Mouse (Mus musculus): ENCODE measurements around the gene Fcrl5. TPM values are rescaled to one million over a fixed set of nuclear protein-coding genes. Genes with fewer than 3 reads are reported as not detected.

The Fcrl5 gene
- polyA plus RNA-seq (2014; fragmentation: Nextera tagmentation; extraction: Ambion mirVana), result not detected in 2 replicates

GRCm38 (mm10) chr3:87435479-87435878, at the start of gene Fcrl5:
Fcrl5 (plus strand) TSS chr3:87435773.
- H3K4me3 ChIP-seq (ENCODE audit: low read depth, low read length), result no peak within 1 kb of the TSS

GRCm38 (mm10) chr3:87390935-87391334, 44.6 kb upstream of the Fcrl5 start:
- ATAC-seq (ENCODE audit: insufficient read depth) (no peak), DNase-seq (peak; percentile 56)

More at GRCm38 (mm10) chr3:87435479-87435878, at the start of gene Fcrl5:
- H3K36me3 ChIP-seq (ENCODE audit: insufficient read depth), result no peaks in the 10 kb centered on the region
- H3K4me2 ChIP-seq, result no peak within 1 kb of the TSS
- DNase-seq, result no peak
- no peaks in the 10 kb centered on the region for H3K9me3 ChIP-seq (ENCODE audit: low read depth, low read length)
- 86% methylated on average over 5 of the region's 5 CpGs for WGBS
- no peaks in the 10 kb centered on the region for H3K27me3 ChIP-seq (ENCODE audit: insufficient read depth, low read length)
- H3K9ac ChIP-seq, result no peak within 1 kb of the TSS
- no peak within 1 kb of the TSS for H3K27ac ChIP-seq (ENCODE audit: low read depth)
- no peak for ATAC-seq (ENCODE audit: insufficient read depth)
- no peak for TF ChIP-seq CTCF (IDR thresholded peaks at IDR 0.05; ENCODE audit: low read depth)
- H3K4me1 ChIP-seq (ENCODE audit: insufficient read depth), result no peaks in the 10 kb centered on the region

GRCm38 (mm10) chr3:87398809-87399208, 36.8 kb upstream of the Fcrl5 start:
- H3K36me3 ChIP-seq (ENCODE audit: insufficient read depth), result no peaks in the 10 kb centered on the region
- H3K9ac ChIP-seq, result no peak overlapping the region
- H3K27me3 ChIP-seq (ENCODE audit: insufficient read depth, low read length), result no peaks in the 10 kb centered on the region
- no peak overlapping the region for H3K27ac ChIP-seq (ENCODE audit: low read depth)
- no peak overlapping the region for H3K4me2 ChIP-seq
- no peaks in the 10 kb centered on the region for H3K4me1 ChIP-seq (ENCODE audit: insufficient read depth)
- no peak overlapping the region for H3K4me3 ChIP-seq (ENCODE audit: low read depth, low read length)
- ATAC-seq (ENCODE audit: insufficient read depth), result no peak
- no peaks in the 10 kb centered on the region for H3K9me3 ChIP-seq (ENCODE audit: low read depth, low read length)
- TF ChIP-seq CTCF (IDR thresholded peaks at IDR 0.05; ENCODE audit: low read depth), result no peak
- WGBS, result 60% methylated on average over 4 of the region's 4 CpGs
- DNase-seq, result no peak

More at GRCm38 (mm10) chr3:87390935-87391334, 44.6 kb upstream of the Fcrl5 start:
- no peak overlapping the region for H3K4me3 ChIP-seq (ENCODE audit: low read depth, low read length)
- no peak overlapping the region for H3K27ac ChIP-seq (ENCODE audit: low read depth)
- H3K27me3 ChIP-seq (ENCODE audit: insufficient read depth, low read length), result no peaks in the 10 kb centered on the region
- no peak for TF ChIP-seq CTCF (IDR thresholded peaks at IDR 0.05; ENCODE audit: low read depth)
- H3K9ac ChIP-seq, result no peak overlapping the region
- 50% methylated on average over 1 of the region's 1 CpGs for WGBS
- no peaks in the 10 kb centered on the region for H3K9me3 ChIP-seq (ENCODE audit: low read depth, low read length)
- no peaks in the 10 kb centered on the region for H3K36me3 ChIP-seq (ENCODE audit: insufficient read depth)
- no peak overlapping the region for H3K4me2 ChIP-seq
- H3K4me1 ChIP-seq (ENCODE audit: insufficient read depth), result no peaks in the 10 kb centered on the region

- ATAC-seq (ENCODE audit: insufficient read depth) (no peak), DNase-seq (no peak)
- H3K4me3 ChIP-seq (ENCODE audit: low read depth, low read length), result no peak overlapping the region
- no peaks in the 10 kb centered on the region for H3K27me3 ChIP-seq (ENCODE audit: insufficient read depth, low read length)
- no peaks in the 10 kb centered on the region for H3K4me1 ChIP-seq (ENCODE audit: insufficient read depth)
- WGBS, result 77% methylated on average over 4 of the region's 4 CpGs
- no peak overlapping the region for H3K27ac ChIP-seq (ENCODE audit: low read depth)
- H3K4me2 ChIP-seq, result no peak overlapping the region
- no peaks in the 10 kb centered on the region for H3K36me3 ChIP-seq (ENCODE audit: insufficient read depth)
- H3K9me3 ChIP-seq (ENCODE audit: low read depth, low read length), result no peaks in the 10 kb centered on the region
- TF ChIP-seq CTCF (IDR thresholded peaks at IDR 0.05; ENCODE audit: low read depth), result no peak
- no peak overlapping the region for H3K9ac ChIP-seq
These were observed 35.7 kb upstream of the Fcrl5 start for GRCm38 (mm10) chr3:87399906-87400305.

GRCm38 (mm10) chr3:87401321-87401720, 34.3 kb upstream of the Fcrl5 start:
- no peak overlapping the region for H3K27ac ChIP-seq (ENCODE audit: low read depth)
- H3K4me1 ChIP-seq (ENCODE audit: insufficient read depth), result no peaks in the 10 kb centered on the region
- no peak overlapping the region for H3K4me2 ChIP-seq
- WGBS, result 56% methylated on average over 5 of the region's 5 CpGs
- TF ChIP-seq CTCF (IDR thresholded peaks at IDR 0.05; ENCODE audit: low read depth), result no peak
- no peak overlapping the region for H3K4me3 ChIP-seq (ENCODE audit: low read depth, low read length)
- no peaks in the 10 kb centered on the region for H3K27me3 ChIP-seq (ENCODE audit: insufficient read depth, low read length)
- no peaks in the 10 kb centered on the region for H3K9me3 ChIP-seq (ENCODE audit: low read depth, low read length)
- H3K9ac ChIP-seq, result no peak overlapping the region
- no peaks in the 10 kb centered on the region for H3K36me3 ChIP-seq (ENCODE audit: insufficient read depth)
- DNase-seq (peak; percentile 25), ATAC-seq (ENCODE audit: insufficient read depth) (no peak)

- DNase-seq, result peak; percentile 50
- Histone ChIP-seq H3K9ac (no peak overlapping the region), H3K4me3 (ENCODE audit: low read depth, low read length) (no peak overlapping the region), H3K27me3 (ENCODE audit: insufficient read depth, low read length) (no peaks in the 10 kb centered on the region), H3K27ac (ENCODE audit: low read depth) (no peak overlapping the region), H3K36me3 (ENCODE audit: insufficient read depth) (no peaks in the 10 kb centered on the region), H3K4me1 (ENCODE audit: insufficient read depth) (no peaks in the 10 kb centered on the region), H3K9me3 (ENCODE audit: low read depth, low read length) (no peaks in the 10 kb centered on the region), H3K4me2 (no peak overlapping the region)
- TF ChIP-seq CTCF (IDR thresholded peaks at IDR 0.05; ENCODE audit: low read depth), result peak; percentile 57
- 16% methylated on average over 4 of the region's 4 CpGs for WGBS
- no peak for ATAC-seq (ENCODE audit: insufficient read depth)
These were observed 27.4 kb upstream of the Fcrl5 start for GRCm38 (mm10) chr3:87408171-87408570.

- Histone ChIP-seq H3K27me3 (ENCODE audit: insufficient read depth, low read length) (no peaks in the 10 kb centered on the region), H3K9me3 (ENCODE audit: low read depth, low read length) (no peaks in the 10 kb centered on the region), H3K27ac (ENCODE audit: low read depth) (no peak overlapping the region), H3K4me3 (ENCODE audit: low read depth, low read length) (no peak overlapping the region), H3K4me2 (no peak overlapping the region), H3K9ac (no peak overlapping the region), H3K36me3 (ENCODE audit: insufficient read depth) (no peaks in the 10 kb centered on the region), H3K4me1 (ENCODE audit: insufficient read depth) (no peaks in the 10 kb centered on the region)
- ATAC-seq (ENCODE audit: insufficient read depth), result no peak
- TF ChIP-seq CTCF (IDR thresholded peaks at IDR 0.05; ENCODE audit: low read depth), result no peak
- WGBS, result 83% methylated on average over 4 of the region's 4 CpGs
- DNase-seq, result no peak
These were observed 26.2 kb upstream of the Fcrl5 start for GRCm38 (mm10) chr3:87409196-87409935.
